In genomic region chr1:36243447-36244057, GRCm38 (mm10) we compare ENCODE assay signal across 8 mouse cellular contexts. TPM values are rescaled to one million over a fixed set of nuclear protein-coding genes. Genes with fewer than 3 reads are reported as not detected.
DNase-seq lines count a peak whose midpoint lies in the region; ATAC-seq and TF ChIP-seq lines count a peak whose summit lies in the region.

No protein-coding gene starts in this region.

- no peak for TF ChIP-seq CTCF in heart, postnatal 0 days (IDR thresholded peaks at IDR 0.05; ENCODE audit: low read depth)

- TF ChIP-seq EP300 in heart, postnatal 0 days (IDR thresholded peaks at IDR 0.05; ENCODE audit: low read depth): no peak

- H3K4me2 ChIP-seq in heart, postnatal 0 days (ENCODE audit: low read depth, low read length): peak overlapping the region; percentile 82
- peak overlapping the region; percentile 86 for H3K4me2 ChIP-seq in midbrain, embryonic 13.5 days (replicated peaks)

- 0 out of 2 replicates have a peak, but pooled peaks cover 4% of the 10 kb centered on the region for H3K4me1 ChIP-seq in heart, postnatal 0 days (ENCODE audit: control insufficient read depth, insufficient read depth)
- peaks cover 31% of the 10 kb centered on the region for H3K4me1 ChIP-seq in hindbrain, embryonic 10.5 days (replicated peaks)
- H3K4me1 ChIP-seq in midbrain, embryonic 13.5 days (replicated peaks): peaks cover 46% of the 10 kb centered on the region

- WGBS in heart, postnatal 0 days: 4% methylated on average over 17 of the region's 21 CpGs
- 5% methylated on average over 21 of the region's 21 CpGs for WGBS in hindbrain, embryonic 10.5 days
- WGBS in midbrain, embryonic 13.5 days: 3% methylated on average over 21 of the region's 21 CpGs

- H3K9ac ChIP-seq in heart, postnatal 0 days (replicated peaks; ENCODE audit: low read depth, low read length): peak overlapping the region; percentile 75
- H3K9ac ChIP-seq in midbrain, embryonic 13.5 days (replicated peaks): peak overlapping the region; percentile 91

- H3K27me3 ChIP-seq in heart, postnatal 0 days (ENCODE audit: control insufficient read depth, insufficient read depth, low read length): no peaks in the 10 kb centered on the region
- no peaks in the 10 kb centered on the region for H3K27me3 ChIP-seq in hindbrain, embryonic 10.5 days (ENCODE audit: insufficient read depth, poor library complexity, severe bottlenecking)
- no peaks in the 10 kb centered on the region for H3K27me3 ChIP-seq in midbrain, embryonic 13.5 days

- H3K27ac ChIP-seq in heart, postnatal 0 days (ENCODE audit: low read depth): peak overlapping the region; percentile 70
- H3K27ac ChIP-seq in hindbrain, embryonic 10.5 days: peak overlapping the region; percentile 92
- peak overlapping the region; percentile 90 for H3K27ac ChIP-seq in midbrain, embryonic 13.5 days

- no peaks in the 10 kb centered on the region for H3K36me3 ChIP-seq in heart, postnatal 0 days (replicated peaks; ENCODE audit: control insufficient read depth, insufficient read depth, low read length)
- no peaks in the 10 kb centered on the region for H3K36me3 ChIP-seq in hindbrain, embryonic 10.5 days
- no peaks in the 10 kb centered on the region for H3K36me3 ChIP-seq in midbrain, embryonic 13.5 days

- intact Hi-C loops in gastrocnemius, postnatal 14 days (cut with DNase I; ENCODE audit: low total_unique reads): no loop called here

- no peak for DNase-seq in heart, postnatal 0 days (ENCODE audit: low spot score)
- no peak for DNase-seq in heart, adult 11 months
- no peak for DNase-seq in hindbrain, embryonic 10.5 days (ENCODE audit: low spot score)
- DNase-seq in cerebellum, postnatal 10 days: no peak
- DNase-seq in cerebellum, postnatal 14 days: no peak
- no peak for DNase-seq in gastrocnemius, postnatal 14 days

- H3K4me3 ChIP-seq in heart, postnatal 0 days (ENCODE audit: low read depth, low read length): peak overlapping the region; percentile 67
- peak overlapping the region; percentile 97 for H3K4me3 ChIP-seq in hindbrain, embryonic 10.5 days
- peak overlapping the region; percentile 95 for H3K4me3 ChIP-seq in midbrain, embryonic 13.5 days (replicated peaks)

- peak; percentile 18 for ATAC-seq in heart, postnatal 0 days (ENCODE audit: insufficient read depth, low read depth)
- peak; percentile 11 for ATAC-seq in activated CD4-positive, CD25-positive, alpha-beta regulatory T cell, adult 4 months
- no peak for ATAC-seq in midbrain, embryonic 13.5 days

- no peaks in the 10 kb centered on the region for H3K9me3 ChIP-seq in heart, postnatal 0 days (replicated peaks; ENCODE audit: control insufficient read depth, low read length)
- no peaks in the 10 kb centered on the region for H3K9me3 ChIP-seq in hindbrain, embryonic 10.5 days
- no peaks in the 10 kb centered on the region for H3K9me3 ChIP-seq in midbrain, embryonic 13.5 days

RNA-seq across cellular contexts. Expression of gene Uggt1, which starts 1.0 kb away (rescaled TPM):
- 26.7 and 58.0 TPM in 2 replicates for total RNA-seq in heart, postnatal 0 days (2014; rRNA removed; ENCODE audit: low replicate concordance)
- polyA plus RNA-seq in heart, postnatal 0 days (2015; fragmentation: Nextera tagmentation; extraction: Ambion mirVana): 15.4 and 16.0 TPM in 2 replicates
- 10 to 100 TPM; 19.1 to 22.8 TPM for polyA plus RNA-seq in activated CD4-positive, CD25-positive, alpha-beta regulatory T cell, adult 4 months (2017; shearing (Covaris generic))
- 51.7 and 54.0 TPM in 2 replicates for polyA plus RNA-seq in hindbrain, embryonic 10.5 days (2016; fragmentation: Nextera tagmentation; extraction: Ambion mirVana)
- 49.9 and 53.7 TPM in 2 replicates for polyA plus RNA-seq in midbrain, embryonic 13.5 days (2015; fragmentation: Nextera tagmentation; extraction: Ambion mirVana)
- total RNA-seq in gastrocnemius, postnatal 14 days (2021): 10 to 100 TPM; 19.5 to 20.3 TPM

RNA-seq across cellular contexts. Expression of gene Neurl3, which starts 30.9 kb away (rescaled TPM):
- total RNA-seq in heart, postnatal 0 days (2014; rRNA removed; ENCODE audit: low replicate concordance): 5.7 and 12.9 TPM in 2 replicates
- polyA plus RNA-seq in heart, postnatal 0 days (2015; fragmentation: Nextera tagmentation; extraction: Ambion mirVana): 3.6 and 4.3 TPM in 2 replicates
- 10 to 100 TPM; 62.2 to 87.1 TPM for polyA plus RNA-seq in activated CD4-positive, CD25-positive, alpha-beta regulatory T cell, adult 4 months (2017; shearing (Covaris generic))
- 0.30 and 0.31 TPM in 2 replicates for polyA plus RNA-seq in hindbrain, embryonic 10.5 days (2016; fragmentation: Nextera tagmentation; extraction: Ambion mirVana)
- polyA plus RNA-seq in midbrain, embryonic 13.5 days (2015; fragmentation: Nextera tagmentation; extraction: Ambion mirVana): 0.67 and 0.85 TPM in 2 replicates
- 1 to 10 TPM in 1 of 2 experiments, under 1 TPM in 1; 0.58 to 1.1 TPM for total RNA-seq in gastrocnemius, postnatal 14 days (2021)

Comparison
In these comparisons a context has a peak if more than half of its experiments do, and no peak if none do; other contexts are left out.
1. RNA of gene Neurl3, which starts 30.9 kb away (polyA plus RNA-seq): 62.2 to 87.1 TPM in activated CD4-positive, CD25-positive, alpha-beta regulatory T cell, adult 4 months; 3.6 to 4.3 TPM in heart, postnatal 0 days, 0.67 to 0.85 TPM in midbrain, embryonic 13.5 days and 0.30 to 0.31 TPM in hindbrain, embryonic 10.5 days; every median in the first group is over 10 times any median in the second.
2. Peak in every context shown above with its lines, with median percentiles within 50 percentile points of each other: H3K27ac ChIP-seq and H3K4me3 ChIP-seq.